Mouse (Mus musculus) neural tube, embryonic 12.5 days (tissue): ENCODE measurements around the gene Uxs1. TPM values are rescaled to one million over a fixed set of nuclear protein-coding genes. Genes with fewer than 3 reads are reported as not detected.

Experiments used
- ATAC-seq: fragments of 200-750 bp; cut with Nextera tagmentation; 2 replicates; pipeline ENCODE4 v1.8.0; 2017; ENCODE audit warnings: low read depth, mild to moderate bottlenecking, moderate TSS enrichment, moderate library complexity; ENCODE audit not compliant: low FRiP score
- H3K27ac ChIP-seq: fragments of 300-500 bp; sonication (generic); 2 replicates; pipeline ENCODE4 v1.5.1; 2016
- H3K27me3 ChIP-seq: fragments of 300-500 bp; sonication (generic); replicated peaks from 2 replicates; pipeline ENCODE4 v1.6.1; 2016; ENCODE audit warnings: mild to moderate bottlenecking
- H3K36me3 ChIP-seq: fragments of 300-500 bp; sonication (generic); 2 replicates; pipeline ENCODE4 v1.6.1; 2016; ENCODE audit warnings: mild to moderate bottlenecking
- H3K4me1 ChIP-seq: fragments of 300-500 bp; sonication (generic); 2 replicates; pipeline ENCODE4 v1.6.1; 2016
- H3K4me2 ChIP-seq: fragments of 300-500 bp; sonication (generic); replicated peaks from 2 replicates; pipeline ENCODE4 v1.6.1; 2016; ENCODE audit warnings: mild to moderate bottlenecking
- H3K4me3 ChIP-seq: fragments of 300-500 bp; sonication (generic); 2 replicates; pipeline ENCODE4 v1.5.1; 2016
- H3K9ac ChIP-seq: fragments of 300-500 bp; sonication (generic); 2 replicates; pipeline ENCODE4 v1.6.1; 2016; ENCODE audit warnings: mild to moderate bottlenecking
- H3K9me3 ChIP-seq: fragments of 300-500 bp; sonication (generic); 2 replicates; pipeline ENCODE4 v1.6.1; 2016; ENCODE audit warnings: mild to moderate bottlenecking
- WGBS: fragments of 180-500 bp; shearing (Covaris S2); methylation state at CpG from one replicate; pipeline ENCODE4 v1.1.7; 2016; 5-methylcytosine and 5-hydroxymethylcytosine counted together
- polyA plus RNA-seq: library from polyadenylated mRNA; unstranded; fragments of >200 nt; fragmentation: Nextera tagmentation; extraction: Ambion mirVana; gene quantifications from 2 replicates; pipeline ENCODE4 v1.2.1, GENCODE M21; 2016

The Uxs1 gene
- polyA plus RNA-seq, 1 experiment from 2014 or later: 22.7 TPM

DNA sequence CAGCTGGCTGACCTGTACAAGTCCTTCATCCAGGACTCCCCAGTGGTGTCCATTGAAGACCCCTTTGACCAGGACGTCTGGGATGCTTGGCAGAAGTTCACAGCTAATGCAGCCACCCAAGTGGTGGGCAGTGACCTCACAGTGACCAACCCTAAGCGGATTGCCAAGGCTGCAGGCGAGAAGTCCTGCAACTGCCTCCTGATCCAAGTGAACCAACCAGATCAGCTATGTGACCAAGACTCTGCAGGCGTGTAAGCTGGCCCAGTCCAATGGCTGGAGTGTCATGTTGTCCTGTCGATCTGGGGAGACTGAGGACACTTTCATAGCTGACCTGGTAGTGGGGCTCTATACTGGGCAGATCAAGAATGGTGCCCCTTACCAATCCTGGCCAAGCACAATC, 40.9 kb downstream of the Uxs1 start:
- Histone ChIP-seq H3K9me3 (no peaks in the 10 kb centered on the region), H3K27ac (no peak overlapping the region), H3K4me2 (no peak overlapping the region), H3K27me3 (no peaks in the 10 kb centered on the region), H3K4me1 (no peaks in the 10 kb centered on the region), H3K36me3 (peaks cover 16% of the 10 kb centered on the region; the same call in 1 of the 2 replicates), H3K4me3 (no peak overlapping the region), H3K9ac (no peak overlapping the region)
- 88% methylated on average over 5 of the region's 5 CpGs for WGBS
- ATAC-seq: no peak

DNA sequence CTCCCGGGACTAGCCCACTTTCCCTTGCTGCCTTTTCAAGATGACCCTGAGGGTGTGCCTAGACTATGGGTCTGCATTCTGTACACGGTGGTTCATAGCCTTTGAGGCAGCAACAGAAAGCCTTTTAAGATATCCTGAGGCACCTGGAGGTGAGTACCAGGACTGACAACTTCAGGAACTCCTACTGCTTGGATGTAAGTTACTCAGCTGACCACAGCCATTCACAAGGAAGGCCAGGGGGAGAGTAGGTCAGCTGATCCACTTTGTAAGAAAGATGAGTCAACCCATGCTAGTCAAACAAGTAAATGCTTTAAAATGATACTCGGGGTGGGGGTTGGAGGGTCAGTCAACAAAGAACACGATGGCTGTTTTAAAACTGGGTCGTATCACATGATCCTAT, 42.3 kb downstream of the Uxs1 start:
- ATAC-seq: no peak
- no peaks in the 10 kb centered on the region for H3K9me3 ChIP-seq

DNA sequence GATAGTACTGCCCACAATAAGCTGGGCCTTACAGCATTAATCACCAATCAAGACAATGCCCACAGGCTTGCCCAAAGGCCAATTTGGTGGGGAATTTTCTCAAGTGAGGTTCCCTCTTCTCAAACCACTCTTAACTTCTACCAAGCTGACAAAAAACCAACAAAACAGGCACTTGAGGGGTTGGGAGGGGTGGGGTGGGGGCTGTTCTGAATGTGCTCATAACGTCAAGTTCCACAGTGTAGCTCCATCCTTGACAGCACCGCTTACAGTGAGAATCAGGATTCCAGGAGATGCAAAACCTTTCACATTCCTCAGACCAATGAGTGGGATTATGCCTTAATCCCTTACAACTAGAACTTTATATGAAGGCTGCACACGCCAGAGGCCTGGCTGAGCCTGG, 44.4 kb downstream of the Uxs1 start:
- no peak for ATAC-seq
- no peak overlapping the region for H3K4me3 ChIP-seq
- H3K9me3 ChIP-seq: no peaks in the 10 kb centered on the region
- WGBS: 92% methylated on average over 3 of the region's 3 CpGs
- no peaks in the 10 kb centered on the region for H3K4me1 ChIP-seq
- peaks cover 25% of the 10 kb centered on the region for H3K36me3 ChIP-seq
- H3K27ac ChIP-seq: no peak overlapping the region
- no peaks in the 10 kb centered on the region for H3K27me3 ChIP-seq
- H3K9ac ChIP-seq: no peak overlapping the region
- no peak overlapping the region for H3K4me2 ChIP-seq

More for the DNA sequence above, 42.3 kb downstream of the Uxs1 start:
- H3K4me3 ChIP-seq: no peak overlapping the region
- 91% methylated on average over 5 of the region's 5 CpGs for WGBS
- no peak overlapping the region for H3K9ac ChIP-seq
- H3K4me1 ChIP-seq: no peaks in the 10 kb centered on the region
- H3K4me2 ChIP-seq: no peak overlapping the region
- no peaks in the 10 kb centered on the region for H3K27me3 ChIP-seq
- peaks cover 16% of the 10 kb centered on the region; the same call in 1 of the 2 replicates for H3K36me3 ChIP-seq
- H3K27ac ChIP-seq: no peak overlapping the region

DNA sequence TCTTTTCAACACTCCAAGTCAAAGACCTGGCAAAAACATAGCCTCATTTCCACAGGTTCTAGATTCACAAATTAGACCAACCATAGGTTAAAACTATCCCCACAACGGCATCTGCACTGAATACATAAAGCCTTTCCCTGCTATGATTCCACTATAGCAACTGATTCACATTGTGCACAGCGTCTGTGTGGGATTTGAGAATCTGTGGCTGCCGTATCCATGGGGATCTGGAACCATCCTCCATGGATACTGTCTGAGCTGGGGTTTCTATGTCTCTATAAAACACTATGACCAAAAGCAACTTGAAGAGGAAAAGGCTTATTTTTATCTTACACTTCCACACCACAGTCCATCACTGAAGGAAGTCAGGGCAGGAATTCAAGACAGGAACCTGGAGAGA, 44.9 kb downstream of the Uxs1 start:
- no peak overlapping the region for H3K9ac ChIP-seq
- H3K36me3 ChIP-seq: peaks cover 25% of the 10 kb centered on the region
- H3K27me3 ChIP-seq: no peaks in the 10 kb centered on the region
- no peak overlapping the region for H3K4me3 ChIP-seq
- H3K9me3 ChIP-seq: no peaks in the 10 kb centered on the region
- no peak overlapping the region for H3K4me2 ChIP-seq
- ATAC-seq: no peak
- 94% methylated on average over 3 of the region's 3 CpGs for WGBS
- H3K4me1 ChIP-seq: no peaks in the 10 kb centered on the region
- no peak overlapping the region for H3K27ac ChIP-seq

DNA sequence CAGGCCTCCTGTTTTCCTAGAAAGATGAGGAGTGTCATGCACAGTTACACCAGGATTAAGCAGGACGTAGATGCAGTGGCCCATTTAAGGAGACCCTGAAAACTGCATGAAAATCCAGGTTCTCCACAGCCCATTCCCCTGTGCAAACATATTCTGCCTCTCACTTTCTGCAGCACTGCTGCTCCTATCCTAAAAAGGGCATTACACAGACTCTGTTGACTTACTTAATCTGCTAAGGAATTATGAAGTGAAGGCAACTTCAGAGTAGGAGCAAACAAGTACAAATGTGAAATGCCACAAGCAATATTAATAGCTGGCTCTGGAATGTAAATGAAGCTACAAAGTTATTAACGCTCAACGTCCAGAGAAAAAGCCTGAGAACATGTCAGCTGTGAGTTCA, 45.9 kb downstream of the Uxs1 start:
- no peaks in the 10 kb centered on the region for H3K4me1 ChIP-seq
- no peaks in the 10 kb centered on the region for H3K27me3 ChIP-seq
- H3K36me3 ChIP-seq: peaks cover 27% of the 10 kb centered on the region
- 87% methylated on average over 3 of the region's 3 CpGs for WGBS
- no peak for ATAC-seq
- no peak overlapping the region for H3K4me2 ChIP-seq
- H3K4me3 ChIP-seq: no peak overlapping the region
- no peaks in the 10 kb centered on the region for H3K9me3 ChIP-seq
- no peak overlapping the region for H3K27ac ChIP-seq
- no peak overlapping the region for H3K9ac ChIP-seq

DNA sequence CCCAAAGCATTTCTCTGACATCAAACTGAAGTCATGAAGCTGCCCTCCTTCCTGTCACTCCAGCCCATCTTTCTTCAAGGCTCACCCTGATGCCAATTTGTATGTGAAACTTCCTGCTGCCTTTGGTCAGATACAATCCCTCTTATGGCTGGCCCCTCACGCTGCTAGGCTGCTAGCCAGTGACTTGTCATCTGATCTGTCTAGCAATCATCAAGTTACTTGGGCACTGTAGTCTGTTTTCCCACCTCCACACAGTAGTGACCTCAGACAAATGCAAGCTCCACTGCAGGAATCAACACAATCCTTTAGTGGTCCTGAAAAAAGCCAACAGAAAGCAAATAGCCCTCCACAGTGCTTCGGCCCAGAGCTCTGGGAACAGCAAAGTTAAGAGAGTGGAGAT, 46.4 kb downstream of the Uxs1 start:
- Histone ChIP-seq H3K9ac (no peak overlapping the region), H3K36me3 (peaks cover 23% of the 10 kb centered on the region), H3K4me3 (no peak overlapping the region), H3K4me1 (no peaks in the 10 kb centered on the region), H3K27ac (no peak overlapping the region), H3K9me3 (no peaks in the 10 kb centered on the region), H3K27me3 (no peaks in the 10 kb centered on the region), H3K4me2 (no peak overlapping the region)
- WGBS: 92% methylated on average over 2 of the region's 2 CpGs
- ATAC-seq: no peak

DNA sequence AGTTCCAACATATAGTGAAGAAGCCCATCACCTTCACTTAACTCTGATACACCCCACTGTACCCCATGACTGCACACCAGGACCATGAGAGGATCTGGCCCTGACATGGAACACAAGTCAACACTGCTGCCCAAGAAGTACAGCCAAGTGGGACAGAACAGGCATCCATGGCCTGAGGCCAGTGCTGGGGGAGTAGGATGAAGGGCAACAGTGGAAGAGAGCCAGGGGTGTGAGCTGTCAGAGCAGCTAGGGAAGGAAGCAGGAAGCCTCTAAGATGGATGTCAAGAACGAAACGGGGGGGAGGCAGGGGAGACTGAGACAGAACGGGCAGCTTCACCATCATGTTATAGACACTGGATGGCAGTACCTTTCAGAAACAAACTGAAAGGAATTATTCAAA, 51.5 kb downstream of the Uxs1 start:
- no peak overlapping the region for H3K9ac ChIP-seq
- H3K36me3 ChIP-seq: peaks cover 45% of the 10 kb centered on the region

DNA sequence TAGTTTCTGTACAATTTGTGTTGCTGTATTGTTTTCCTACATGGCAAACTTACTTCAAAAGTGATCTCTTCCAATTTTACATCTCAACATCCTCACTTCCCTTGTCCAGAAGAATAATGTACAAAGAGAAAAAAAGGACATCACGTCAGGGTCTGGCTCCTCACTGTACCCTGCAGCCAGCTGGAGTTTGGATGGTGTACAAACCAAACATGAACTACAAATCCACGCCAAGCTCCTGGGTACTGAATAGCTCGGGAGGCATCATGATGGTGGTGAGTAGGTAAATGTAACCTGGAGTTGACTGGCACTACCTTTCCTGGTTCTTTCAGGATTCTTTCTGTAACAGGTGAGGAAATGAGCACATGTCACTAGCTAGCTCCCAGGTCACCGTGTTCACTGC, 53.5 kb downstream of the Uxs1 start:
- no peaks in the 10 kb centered on the region for H3K4me1 ChIP-seq
- H3K27ac ChIP-seq: no peak overlapping the region
- WGBS: 85% methylated on average over 4 of the region's 4 CpGs
- H3K9ac ChIP-seq: no peak overlapping the region
- no peak overlapping the region for H3K4me2 ChIP-seq
- H3K36me3 ChIP-seq: peaks cover 52% of the 10 kb centered on the region
- no peaks in the 10 kb centered on the region for H3K9me3 ChIP-seq
- no peak for ATAC-seq
- no peaks in the 10 kb centered on the region for H3K27me3 ChIP-seq
- H3K4me3 ChIP-seq: no peak overlapping the region

More for the DNA sequence above, 51.5 kb downstream of the Uxs1 start:
- Histone ChIP-seq H3K27me3 (no peaks in the 10 kb centered on the region), H3K4me1 (no peaks in the 10 kb centered on the region), H3K4me2 (no peak overlapping the region), H3K27ac (no peak overlapping the region), H3K4me3 (no peak overlapping the region), H3K9me3 (no peaks in the 10 kb centered on the region)
- no peak for ATAC-seq
- 92% methylated on average over 3 of the region's 3 CpGs for WGBS

DNA sequence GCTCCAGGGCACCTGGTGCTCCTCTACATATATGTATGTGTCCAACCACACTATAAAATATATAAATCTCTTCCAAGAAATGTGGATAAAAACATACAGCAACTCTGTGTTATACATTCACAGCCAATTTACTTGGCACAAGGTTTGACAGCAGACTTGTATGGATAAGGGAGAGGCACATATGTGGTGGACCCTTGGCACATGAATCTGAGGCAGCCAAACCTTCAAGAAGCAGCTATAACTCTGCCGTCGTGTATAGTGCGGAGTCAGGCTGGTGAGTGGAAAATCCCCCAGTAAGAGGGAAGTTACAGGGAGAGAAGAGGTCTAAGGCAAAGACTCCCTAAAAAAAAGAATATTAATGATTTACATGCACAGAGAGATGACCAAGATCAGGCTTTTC, 54.9 kb downstream of the Uxs1 start:
- ATAC-seq: no peak
- 94% methylated on average over 3 of the region's 3 CpGs for WGBS
- H3K4me2 ChIP-seq: no peak overlapping the region
- H3K27me3 ChIP-seq: no peaks in the 10 kb centered on the region
- no peaks in the 10 kb centered on the region for H3K4me1 ChIP-seq
- no peak overlapping the region for H3K9ac ChIP-seq
- H3K36me3 ChIP-seq: peaks cover 46% of the 10 kb centered on the region
- H3K27ac ChIP-seq: no peak overlapping the region
- no peak overlapping the region for H3K4me3 ChIP-seq
- no peaks in the 10 kb centered on the region for H3K9me3 ChIP-seq

DNA sequence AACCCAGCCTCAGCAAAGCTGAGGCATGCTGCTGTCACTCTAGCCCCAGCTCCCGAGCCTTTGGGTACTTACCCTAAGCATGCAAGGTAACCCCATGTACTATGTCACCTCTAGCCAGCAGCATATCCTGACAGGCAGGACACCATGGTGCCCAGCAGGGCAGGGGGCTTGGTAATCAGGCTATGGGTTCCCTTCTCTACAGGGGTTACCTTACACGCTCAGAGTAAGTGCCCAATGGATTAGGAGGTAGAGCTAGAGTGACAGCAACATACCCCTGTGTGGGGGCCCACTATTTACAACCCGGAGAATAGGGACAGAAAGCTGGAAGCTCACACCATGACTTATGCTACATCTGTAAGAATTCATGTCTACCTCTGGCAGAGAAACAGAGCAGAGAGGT, 57.6 kb downstream of the Uxs1 start:
- Histone ChIP-seq H3K9ac (no peak overlapping the region), H3K36me3 (peaks cover 43% of the 10 kb centered on the region), H3K27me3 (no peaks in the 10 kb centered on the region), H3K27ac (no peak overlapping the region), H3K9me3 (no peaks in the 10 kb centered on the region), H3K4me1 (no peaks in the 10 kb centered on the region), H3K4me2 (no peak overlapping the region), H3K4me3 (no peak overlapping the region)
- ATAC-seq: no peak
- 87% methylated on average over 3 of the region's 3 CpGs for WGBS

DNA sequence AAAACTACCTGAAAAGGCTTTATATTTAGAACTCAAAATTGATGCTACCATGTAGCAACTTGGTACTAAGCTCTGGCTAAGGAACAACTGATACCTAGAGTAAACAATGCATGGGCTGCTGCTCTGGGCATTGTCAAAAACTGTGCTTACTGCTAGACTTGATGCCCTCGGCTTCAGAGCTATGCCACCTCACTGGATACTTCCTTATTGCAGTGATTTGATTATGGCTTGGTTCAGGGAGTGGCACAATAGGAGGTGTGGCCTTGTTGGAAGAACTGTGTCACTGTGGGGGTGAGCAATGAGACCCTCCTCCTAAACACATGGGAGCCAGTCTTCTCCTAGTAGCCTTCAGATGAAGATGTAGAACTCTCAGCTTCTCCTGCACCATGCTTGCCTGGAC, 58.3 kb downstream of the Uxs1 start:
- ATAC-seq: no peak
- H3K27me3 ChIP-seq: no peaks in the 10 kb centered on the region
- peaks cover 47% of the 10 kb centered on the region for H3K36me3 ChIP-seq
- no peak overlapping the region for H3K4me3 ChIP-seq
- no peaks in the 10 kb centered on the region for H3K9me3 ChIP-seq
- no peaks in the 10 kb centered on the region for H3K4me1 ChIP-seq
- H3K27ac ChIP-seq: no peak overlapping the region
- no peak overlapping the region for H3K4me2 ChIP-seq
- no peak overlapping the region for H3K9ac ChIP-seq
- 60% methylated on average over 1 of the region's 1 CpGs for WGBS

DNA sequence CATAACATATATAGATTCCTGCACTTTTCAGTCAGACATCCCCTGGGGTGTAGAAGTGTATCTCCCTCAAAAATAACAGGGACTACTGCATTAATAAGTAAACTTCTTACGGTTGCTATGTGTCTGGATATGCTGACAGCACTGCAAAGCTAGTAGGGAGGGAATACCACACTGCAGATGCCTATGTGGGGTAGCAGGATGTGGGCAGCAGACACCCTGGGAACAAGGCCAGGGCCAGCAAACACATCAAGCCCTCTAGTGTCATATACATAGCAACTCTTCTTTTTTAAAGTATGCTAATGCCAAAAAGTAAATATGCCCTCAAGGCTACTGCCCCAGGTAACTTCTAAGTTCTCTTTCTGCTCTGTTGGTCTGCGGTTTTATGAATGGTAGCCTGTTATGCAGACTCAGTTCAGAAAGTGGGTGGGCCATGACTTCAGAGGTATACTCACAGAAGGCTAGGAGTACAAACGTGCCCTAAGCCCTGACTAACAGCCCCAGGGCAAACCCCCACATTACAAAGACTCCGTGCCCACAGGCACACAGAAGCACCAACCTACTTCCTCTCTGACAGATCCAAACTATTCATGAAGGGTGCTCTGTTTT, 59.1 kb downstream of the Uxs1 start:
- Histone ChIP-seq H3K4me3 (no peak overlapping the region), H3K27me3 (no peaks in the 10 kb centered on the region), H3K36me3 (peaks cover 46% of the 10 kb centered on the region), H3K9ac (no peak overlapping the region), H3K4me1 (no peaks in the 10 kb centered on the region), H3K9me3 (no peaks in the 10 kb centered on the region), H3K27ac (no peak overlapping the region), H3K4me2 (no peak overlapping the region)
- ATAC-seq: no peak
- 79% methylated on average over 4 of the region's 4 CpGs for WGBS

DNA sequence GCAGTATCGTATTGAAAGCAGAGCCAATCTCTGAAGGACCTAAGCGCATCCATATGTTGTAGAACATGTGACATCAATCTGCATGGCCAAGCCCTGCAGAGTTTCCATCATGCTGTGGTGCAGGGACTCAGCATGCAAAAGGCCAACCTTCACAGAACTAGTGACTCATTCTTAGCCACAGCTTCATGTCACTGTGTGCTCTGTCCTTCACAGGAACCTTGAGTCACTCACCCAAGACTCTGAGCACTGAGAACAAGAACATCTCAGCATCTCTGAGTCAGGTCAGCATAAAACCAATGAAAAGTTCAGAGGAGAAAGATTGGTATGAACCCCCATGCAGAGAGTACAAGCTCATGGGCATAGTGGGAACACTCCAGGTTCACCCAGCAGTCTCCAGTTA, 61.3 kb downstream of the Uxs1 start:
- Histone ChIP-seq H3K4me1 (no peaks in the 10 kb centered on the region), H3K9ac (no peak overlapping the region), H3K27me3 (no peaks in the 10 kb centered on the region), H3K4me2 (no peak overlapping the region), H3K4me3 (no peak overlapping the region), H3K9me3 (no peaks in the 10 kb centered on the region), H3K36me3 (peaks cover 39% of the 10 kb centered on the region), H3K27ac (no peak overlapping the region)
- no peak for ATAC-seq
- 96% methylated on average over 2 of the region's 2 CpGs for WGBS
